19 mouse cellular contexts compared by ENCODE assay signal in genomic region chr3:79086282-79086681, GRCm38 (mm10).
DNase-seq lines count a peak whose midpoint lies in the region; ATAC-seq and TF ChIP-seq lines count a peak whose summit lies in the region.
"Had no signal": no experiment of that assay in that cellular context is flagged by ENCODE, and none has a peak within 500 bp of the region (broad histone marks: within the 10 kb centered on the region; RNA-seq: fewer than 3 reads in every experiment).

No protein-coding gene starts in this region.

- H3K4me2 ChIP-seq in liver, postnatal 0 days (ENCODE audit: low read depth, low read length) = no peak overlapping the region; the same call in 1 of the 2 replicates
- no peak overlapping the region for H3K4me2 ChIP-seq in liver, embryonic 11.5 days

- no peaks in the 10 kb centered on the region for H3K9me3 ChIP-seq in liver, postnatal 0 days (ENCODE audit: low read length)
- H3K9me3 ChIP-seq in liver, embryonic 11.5 days (ENCODE audit: control insufficient read depth, low read length) = no peaks in the 10 kb centered on the region
- H3K9me3 ChIP-seq: G1E had no signal

- H3K9ac ChIP-seq in liver, adult 2 months (ENCODE audit: low read depth, low read length) = no peak overlapping the region
- H3K9ac ChIP-seq in liver, postnatal 0 days (replicated peaks) = no peak overlapping the region
- H3K9ac ChIP-seq in liver, embryonic 11.5 days (ENCODE audit: low read depth, low read length) = no peak overlapping the region

- H3K36me3 ChIP-seq in liver, adult 2 months (ENCODE audit: control insufficient read depth, insufficient read depth, low read length) = peaks cover 29% of the 10 kb centered on the region
- peaks cover 38% of the 10 kb centered on the region for H3K36me3 ChIP-seq in liver, postnatal 0 days (replicated peaks; ENCODE audit: insufficient read depth, low read length)
- peaks cover 3% of the 10 kb centered on the region for H3K36me3 ChIP-seq in liver, embryonic 11.5 days (ENCODE audit: control insufficient read depth, insufficient read depth, low read length)

- peak overlapping the region; percentile 66; the same call in 1 of the 2 replicates for H3K27ac ChIP-seq in liver, adult 2 months (replicated peaks; ENCODE audit: insufficient read depth, low read depth, low read length)
- peak overlapping the region; percentile 51; the same call in 1 of the 2 replicates for H3K27ac ChIP-seq in liver, postnatal 0 days (ENCODE audit: low read depth)
- no peak overlapping the region for H3K27ac ChIP-seq in liver, embryonic 11.5 days (ENCODE audit: low read depth, low read length)

- no peak for TF ChIP-seq POLR2A in liver, adult 2 months (IDR thresholded peaks at IDR 0.05; ENCODE audit: extremely low read depth, insufficient read depth, low read length)

- peaks cover 26% of the 10 kb centered on the region for H3K4me1 ChIP-seq in liver, adult 2 months (ENCODE audit: control insufficient read depth, insufficient read depth, low read length)
- no peaks in the 10 kb centered on the region; the same call in 1 of the 2 replicates for H3K4me1 ChIP-seq in liver, postnatal 0 days (ENCODE audit: insufficient read depth)
- H3K4me1 ChIP-seq in liver, embryonic 11.5 days (replicated peaks; ENCODE audit: control insufficient read depth, insufficient read depth, low read length) = no peaks in the 10 kb centered on the region

- H3K27me3 ChIP-seq in liver, adult 2 months (ENCODE audit: control insufficient read depth, insufficient read depth, low read length) = no peaks in the 10 kb centered on the region
- no peaks in the 10 kb centered on the region for H3K27me3 ChIP-seq in liver, postnatal 0 days (ENCODE audit: insufficient read depth, low read length)
- H3K27me3 ChIP-seq in liver, embryonic 11.5 days (replicated peaks; ENCODE audit: control insufficient read depth, insufficient read depth, low read length) = no peaks in the 10 kb centered on the region
- H3K27me3 ChIP-seq: CH12.LX, Patski had no signal

- H3K4me3 ChIP-seq in liver, adult 2 months (ENCODE audit: insufficient read depth, low read depth, low read length) = no peak overlapping the region
- H3K4me3 ChIP-seq in liver, postnatal 0 days (ENCODE audit: low read depth, low read length) = no peak overlapping the region
- H3K4me3 ChIP-seq in liver, embryonic 11.5 days (ENCODE audit: low read depth, low read length) = no peak overlapping the region

- 0 out of 2 replicates have a peak, but pooled peaks cover 4% of the 10 kb centered on the region for H3K79me2 ChIP-seq in liver, adult 2 months (ENCODE audit: control insufficient read depth, insufficient read depth, low read length)

- no peak for TF ChIP-seq CTCF in liver, adult 2 months (IDR thresholded peaks at IDR 0.05; ENCODE audit: low read depth, low read length)
- TF ChIP-seq CTCF in liver, postnatal 0 days (IDR thresholded peaks at IDR 0.05; ENCODE audit: low read depth) = no peak

- TF ChIP-seq EP300 in liver, postnatal 0 days (IDR thresholded peaks at IDR 0.05; ENCODE audit: low read depth) = no peak

- 29% methylated on average over 4 of the region's 4 CpGs for WGBS in liver, adult 2 months
- 66% methylated on average over 4 of the region's 4 CpGs for WGBS in liver, postnatal 0 days (ENCODE audit: insufficient replicate concordance)
- WGBS in liver, embryonic 11.5 days = 77% methylated on average over 4 of the region's 4 CpGs

- peak; percentile 95 for DNase-seq in liver, adult 2 months (ENCODE audit: extremely low read depth, low read depth, low spot score)
- no peak for DNase-seq in liver
- DNase-seq in liver, postnatal 0 days = peak; percentile 21
- DNase-seq in liver, embryonic 11.5 days (ENCODE audit: low spot score) = no peak
- DNase-seq: adrenal gland, adult 2 months; adrenal gland, adult 8-10 months; adrenal gland, postnatal 10 days; adrenal gland, postnatal 14 days; adrenal gland, postnatal 25 days; adrenal gland, postnatal 36 days; B cell, adult 2 months; cerebellum, adult 11 months; cerebellum, adult 11-12 months; cerebellum, adult 18-20 months had no signal

- peak; percentile 40; the same call in 1 of the 2 replicates for ATAC-seq in liver, postnatal 0 days
- no peak for ATAC-seq in liver, embryonic 11.5 days (replicated peaks; ENCODE audit: low FRiP score)
- ATAC-seq: activated CD4-positive, CD25-positive, alpha-beta regulatory T cell, adult 4 months; CD4-positive, CD25-positive, alpha-beta regulatory T cell, adult 4 months; Patski had no signal

Comparison
In these comparisons a context has a peak if more than half of its experiments do, and no peak if none do; other contexts are left out.
1. DNase-seq: peak in liver, adult 2 months (single experiment) and liver, postnatal 0 days (single experiment); none in liver (single experiment) and liver, embryonic 11.5 days (single experiment).